Mouse (Mus musculus): Measurements from ENCODE around the gene Prr22.

DNA sequence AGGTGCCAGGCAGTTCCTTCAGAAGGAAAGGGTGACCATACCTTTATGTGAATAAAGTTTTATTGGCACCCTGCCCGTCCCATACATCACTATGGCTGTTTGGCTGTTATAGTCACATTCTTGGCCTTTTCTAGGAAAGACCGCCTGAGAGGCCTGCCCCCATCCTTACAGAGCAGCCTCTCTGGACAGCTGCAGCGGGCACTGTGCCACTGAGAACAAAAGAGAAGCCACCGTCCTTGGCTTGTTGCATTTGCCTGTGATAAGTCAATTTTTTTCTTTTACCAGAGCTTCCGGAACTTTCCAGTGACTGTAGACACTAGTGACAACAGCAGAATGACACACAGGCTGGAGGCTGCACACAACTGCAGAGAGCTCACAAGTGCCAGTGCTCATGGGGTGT, 34.9 kb downstream of the Prr22 start:
- no peak for TF ChIP-seq MYOD1 (IDR thresholded peaks at IDR 0.05; ENCODE audit: control insufficient read depth in 1 of 3, insufficient read length in 2 of 3, low read depth in 2 of 3)
- TF ChIP-seq POLR2A (IDR thresholded peaks at IDR 0.05; ENCODE audit: insufficient read length, low read depth) = no peak
- no peak for TF ChIP-seq POLR2AphosphoS2 (IDR thresholded peaks at IDR 0.05; ENCODE audit: insufficient read length, low read depth)
- TF ChIP-seq E2F4 (IDR thresholded peaks at IDR 0.05; ENCODE audit: insufficient read depth) = no peak
- no peak for TF ChIP-seq MYOG (IDR thresholded peaks at IDR 0.05; ENCODE audit: control insufficient read depth in 1 of 3, insufficient read depth in 1 of 3, insufficient read length in 2 of 3, low read depth in 2 of 3)
- no peak for TF ChIP-seq USF1 (IDR thresholded peaks at IDR 0.05; ENCODE audit: low read depth)
